Mouse (Mus musculus) CD4-positive naive resting alpha-beta T cell, adult 76 days (primary cell): ENCODE measurements around the gene Tac4. TPM values are rescaled to one million over a fixed set of nuclear protein-coding genes. Genes with fewer than 3 reads are reported as not detected.

Experiments
- total RNA-seq: library from RNA; stranded (reverse); gene quantifications from one replicate; pipeline ENCODE4 v1.2.4, GENCODE M21; 2023

Tac4 gene
- not detected for total RNA-seq

GRCm38 (mm10) chr11:95261178-95261751 is at the start of gene Tac4:
Gene Tac4 (plus strand): TSS chr11:95261529.

GRCm38 (mm10) chr11:95310007-95310647 is 48.8 kb downstream of the Tac4 start, which contains the start of gene Kat7:
Gene Kat7 (minus strand): TSS chr11:95310246.

Other genes starting within 250 kb of the Tac4 start
- gene Pdk2, start 220.2 kb upstream of the Tac4 start, total RNA-seq: 12.2 TPM
- 4.0 TPM for gene Itga3, start 184.7 kb upstream of the Tac4 start, total RNA-seq
- not detected for gene Dlx3, start 141.4 kb upstream of the Tac4 start, total RNA-seq
- gene Dlx4, start 115.3 kb upstream of the Tac4 start, total RNA-seq: not detected
- gene Kat7, start 48.7 kb downstream of the Tac4 start, total RNA-seq: 102 TPM
- 83.3 TPM for gene Fam117a, start 75.5 kb downstream of the Tac4 start, total RNA-seq
- 65.7 TPM for gene Slc35b1, start 123.2 kb downstream of the Tac4 start, total RNA-seq
- 82.8 TPM for gene Spop, start 152.6 kb downstream of the Tac4 start, total RNA-seq